Mouse (Mus musculus): ENCODE results near the gene Gm42791.

GRCm38 (mm10) chr5:148896515-148896914 lies 98.4 kb downstream of the Gm42791 start:
- TF ChIP-seq POLR2A (IDR thresholded peaks at IDR 0.05; ENCODE audit: borderline replicate concordance, extremely low read depth, low read depth, low read length) (no peak), CTCF (IDR thresholded peaks at IDR 0.05; ENCODE audit: insufficient read depth, low read length) (no peak)

Measured in lung, adult 2 months (tissue).